Mouse (Mus musculus): ENCODE data around the gene Phf21a.

DNA sequence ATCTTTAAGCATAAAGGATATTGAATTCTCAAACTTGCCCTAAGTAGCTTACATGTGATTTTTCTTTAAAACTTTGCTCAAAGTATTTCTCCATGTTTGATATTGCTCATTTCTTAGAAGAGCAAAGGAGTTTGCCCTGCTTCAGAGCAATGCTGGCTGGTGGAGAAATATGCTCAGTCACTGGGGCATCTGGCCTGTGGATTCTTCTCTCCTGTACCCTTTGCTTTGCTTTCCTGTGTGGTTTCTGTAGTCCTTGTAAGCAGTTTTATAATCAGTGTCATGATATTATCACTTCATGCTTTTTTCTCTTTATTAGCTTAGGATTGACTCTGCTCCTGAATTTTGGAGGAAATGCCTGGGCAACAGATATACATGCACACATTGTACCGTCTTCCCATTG, 117.5 kb downstream of the Phf21a start:
- TF ChIP-seq CTCF (IDR thresholded peaks at IDR 0.05; ENCODE audit: low read depth) (no peak), EP300 (optimal IDR thresholded peaks at IDR 0.05) (no peak)

Measured in stomach, postnatal 0 days (tissue).